Mouse (Mus musculus): ENCODE data around the gene Amd1. TPM values are rescaled to one million over a fixed set of nuclear protein-coding genes. Genes with fewer than 3 reads are reported as not detected.

Amd1 gene
- 100 to 1,000 TPM in 1 of 2 experiments, 10 to 100 TPM in 1; 97.9 to 132 TPM for total RNA-seq (2021)
- long read RNA-seq, experiment 1, transcript Amd1-201 (8 exons, 3,204 nt), result major isoform, 32 of 52 reads
- long read RNA-seq, experiment 1, partial matches to known transcripts, result 1 of 52 reads
- long read RNA-seq, experiment 1, other reads (novel, unspliced or antisense), result 19 of 52 reads
- long read RNA-seq, experiment 2, transcript Amd1-201 (8 exons, 3,204 nt), result major isoform, 24 of 46 reads
- long read RNA-seq, experiment 2, partial matches to known transcripts, result 2 of 46 reads
- long read RNA-seq, experiment 2, other reads (novel, unspliced or antisense), result 20 of 46 reads

- DNase-seq, result peak; percentile 100
Observed at GRCm38 (mm10) chr10:40302140-40302985, at the start of gene Amd1. TSS of gene Amd1 (minus strand) at chr10:40302186.

DNA sequence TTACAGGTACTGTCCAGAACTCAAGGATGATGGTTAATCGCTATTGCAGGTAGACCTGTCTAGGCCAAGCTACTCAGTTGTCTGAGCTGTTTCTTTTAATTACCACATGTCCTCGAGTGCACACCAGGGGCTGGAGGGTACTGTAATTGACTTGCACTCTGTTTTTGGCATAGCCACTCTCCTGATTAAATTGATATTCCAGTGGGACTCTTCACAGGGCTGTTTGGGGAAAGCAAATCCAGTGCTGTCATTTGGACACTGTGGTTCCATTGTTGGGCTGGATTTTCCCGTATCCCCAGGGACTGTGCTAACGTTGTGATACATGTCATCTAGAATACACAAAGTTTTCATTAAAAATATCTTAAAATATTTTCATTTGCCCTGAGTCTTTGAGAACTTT, 49.2 kb upstream of the Amd1 start:
- DNase-seq, result no peak

GRCm38 (mm10) chr10:40350245-40350932, 48.4 kb upstream of the Amd1 start:
- DNase-seq, result no peak

- peak; percentile 78 to 79 for DNase-seq
Observed at GRCm38 (mm10) chr10:40349631-40350177, 47.7 kb upstream of the Amd1 start.

- DNase-seq, result peak; percentile 99 to 100
Observed at GRCm38 (mm10) chr10:40348566-40349536, 46.9 kb upstream of the Amd1 start.

- no peak for DNase-seq
Observed at GRCm38 (mm10) chr10:40347461-40347954, 45.5 kb upstream of the Amd1 start.

- no peak for DNase-seq
Observed at GRCm38 (mm10) chr10:40346776-40347403, 44.9 kb upstream of the Amd1 start.

- DNase-seq, result no peak
Observed at GRCm38 (mm10) chr10:40342036-40342435, 40.0 kb upstream of the Amd1 start.

GRCm38 (mm10) chr10:40339351-40339964, 37.5 kb upstream of the Amd1 start, which contains the start of gene Cdk19:
TSS of gene Cdk19 (plus strand) at chr10:40339564.
- no peak for DNase-seq

DNA sequence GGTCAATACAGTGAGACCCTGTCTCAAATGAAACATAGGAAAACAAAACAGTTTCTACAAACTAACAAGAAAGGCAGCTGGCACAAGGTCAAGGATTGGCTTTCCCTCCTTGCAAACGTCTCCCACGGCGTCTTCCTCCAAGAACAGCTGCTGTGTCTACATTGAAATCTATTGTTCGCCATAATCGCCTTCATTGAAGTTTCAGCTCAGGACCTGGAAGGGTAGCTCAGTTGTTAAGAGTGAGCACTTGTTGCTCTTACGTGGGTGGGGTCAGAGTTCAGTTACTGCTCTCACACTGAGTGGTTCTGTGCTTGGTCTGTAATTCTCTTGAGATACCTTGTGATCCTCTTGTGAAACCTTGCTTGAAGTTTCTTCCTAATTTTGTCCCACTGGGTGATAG, 30.9 kb upstream of the Amd1 start:
- no peak for DNase-seq

DNA sequence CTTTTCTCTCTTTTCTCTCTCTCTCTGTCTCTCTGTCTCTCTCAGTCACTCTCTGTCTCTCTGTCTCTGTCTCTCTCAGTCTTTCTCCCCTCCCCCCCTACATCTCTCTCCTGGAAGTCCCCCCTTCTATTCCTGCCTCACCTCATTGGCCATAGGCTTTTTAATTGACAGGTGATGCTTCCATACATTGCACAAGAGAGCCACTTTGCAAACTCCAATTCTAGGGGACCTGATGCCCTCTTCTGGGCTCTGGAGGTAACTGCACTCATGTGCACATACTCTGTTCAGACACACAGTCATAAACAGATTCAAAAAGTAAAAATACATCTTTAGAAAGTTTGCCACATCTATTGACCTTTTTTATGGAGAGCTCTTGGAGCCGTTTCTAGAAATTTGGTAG, 28.3 kb upstream of the Amd1 start:
- no peak for DNase-seq

DNA sequence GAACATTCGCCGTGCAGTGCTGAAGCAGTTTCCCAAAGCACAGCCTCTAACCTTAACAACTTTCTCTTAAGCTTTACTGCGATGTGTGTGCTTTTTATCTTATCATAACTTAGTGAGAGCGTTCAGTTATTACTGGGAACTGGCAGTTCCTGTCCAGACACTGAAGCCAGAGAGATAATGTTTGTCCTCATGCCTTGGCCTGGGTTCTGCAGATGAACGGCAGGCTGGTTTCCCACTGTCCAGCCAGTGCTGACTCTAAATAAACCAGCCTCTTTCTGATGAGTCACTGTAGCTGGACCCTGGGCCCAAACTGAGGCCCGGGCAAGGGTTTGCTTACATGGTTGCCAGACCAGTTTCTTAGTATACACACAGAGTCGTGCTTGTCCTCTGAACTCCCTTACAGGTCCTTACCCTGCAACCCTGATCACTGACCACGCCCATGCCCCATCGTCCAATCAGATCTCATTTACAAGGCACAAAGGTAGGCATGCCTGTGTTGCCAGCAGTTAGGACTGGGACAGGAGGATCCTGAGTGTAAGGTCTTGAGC, 26.1 kb upstream of the Amd1 start:
- DNase-seq, result peak; percentile 88 to 93

DNA sequence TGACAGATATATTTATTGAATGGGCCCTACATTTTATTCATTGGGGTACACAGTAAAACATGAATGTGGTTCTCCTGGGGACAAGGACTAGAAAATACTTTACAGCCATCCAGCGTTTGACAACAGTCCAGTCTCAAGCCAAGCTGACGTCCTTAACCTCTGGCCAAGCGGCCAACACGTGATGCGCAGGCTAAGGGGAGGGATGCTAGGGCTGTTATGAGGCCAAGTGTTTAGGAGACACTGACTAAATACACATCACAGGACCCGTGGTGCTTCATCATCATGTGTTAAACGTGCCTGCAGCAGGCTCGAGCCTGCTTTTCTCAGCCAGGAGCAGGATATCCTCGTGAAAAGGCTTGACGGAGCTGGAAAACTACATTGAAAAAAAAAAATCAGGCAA, 18.3 kb upstream of the Amd1 start:
- DNase-seq, result peak; percentile 47 to 63

GRCm38 (mm10) chr10:40316841-40317585, 15.0 kb upstream of the Amd1 start:
- DNase-seq, result no peak

DNA sequence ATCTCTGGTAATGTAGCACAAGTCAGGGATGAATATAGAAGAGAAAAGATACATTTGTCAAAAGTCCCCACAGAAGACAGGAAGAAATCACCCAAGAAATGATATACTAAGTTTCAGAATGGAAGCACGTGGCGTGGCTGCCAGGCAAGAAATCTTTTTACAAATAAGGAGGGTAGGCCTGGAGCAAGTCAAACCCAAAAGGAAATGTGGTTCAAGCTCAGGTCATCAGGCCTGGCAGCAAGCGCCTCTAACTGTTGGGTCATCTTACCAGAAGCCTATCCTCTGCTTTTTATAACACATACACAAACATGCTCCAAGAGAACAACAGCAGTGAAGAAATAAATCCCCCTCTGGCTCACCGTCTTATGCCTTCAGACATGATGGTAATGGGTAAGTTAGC, 10.8 kb upstream of the Amd1 start:
- no peak for DNase-seq

- peak in 1 of 2 experiments; percentile 30 for DNase-seq
Observed at GRCm38 (mm10) chr10:40309884-40310635, 8.1 kb upstream of the Amd1 start.

DNA sequence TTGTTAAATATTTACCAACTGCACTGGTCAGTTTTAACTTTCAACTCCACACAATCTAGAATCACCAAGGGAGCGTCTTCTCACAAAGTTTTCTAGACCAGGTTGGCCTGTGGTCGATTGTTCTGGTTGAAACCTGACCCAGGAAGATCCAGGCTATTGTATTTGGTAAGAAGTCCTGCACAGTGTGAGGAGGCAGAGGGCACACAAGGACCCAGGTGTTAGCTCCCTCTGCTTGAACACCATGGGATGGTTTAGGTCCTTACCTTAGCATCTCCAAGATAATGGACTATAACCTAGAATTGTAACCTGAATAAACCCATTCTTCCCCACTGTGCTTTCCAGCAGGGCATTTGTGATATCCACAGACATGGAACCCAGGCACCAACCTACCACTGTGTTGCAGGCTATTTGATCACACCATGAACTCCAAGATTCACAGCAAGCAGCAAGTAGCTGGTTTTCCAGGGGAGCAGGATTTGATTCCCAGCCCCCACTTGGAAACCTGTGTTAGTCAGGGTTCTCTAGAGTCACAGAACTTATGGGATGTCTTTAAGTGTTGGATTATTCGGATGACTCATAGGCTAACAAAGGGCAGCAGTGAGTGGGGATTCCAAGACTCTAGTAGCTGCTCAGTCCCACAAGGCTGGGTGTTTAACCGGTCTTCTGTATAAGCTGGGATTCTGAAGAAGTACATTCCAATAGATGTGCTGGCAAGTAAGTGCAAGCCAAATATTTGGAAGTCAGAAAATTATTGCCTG, 6.0 kb upstream of the Amd1 start:
- DNase-seq, result no peak

All from heart, adult 18-20 months (tissue).